In genomic region chr17:26778430-26779100, GRCm38 (mm10) we compare ENCODE assay signal across 26 mouse cellular contexts. TPM values are rescaled to one million over a fixed set of nuclear protein-coding genes. Genes with fewer than 3 reads are reported as not detected.
DNase-seq lines count a peak whose midpoint lies in the region; ATAC-seq and TF ChIP-seq lines count a peak whose summit lies in the region.
"Had no signal": no experiment of that assay in that cellular context is flagged by ENCODE, and none has a peak within 500 bp of the region (broad histone marks: within the 10 kb centered on the region; RNA-seq: fewer than 3 reads in every experiment).

No protein-coding gene starts in this region.

- no peak overlapping the region for H3K4me3 ChIP-seq in stomach, postnatal 0 days (ENCODE audit: low read depth, low read length)
- H3K4me3 ChIP-seq: forebrain, embryonic 13.5 days; heart, embryonic 13.5 days; left cerebral cortex, adult 2 months; limb, embryonic 15.5 days; liver, embryonic 13.5 days; neural tube, embryonic 15.5 days had no signal

- H3K4me1 ChIP-seq in stomach, postnatal 0 days (replicated peaks; ENCODE audit: control insufficient read depth, insufficient read depth): no peaks in the 10 kb centered on the region

- no peaks in the 10 kb centered on the region for H3K9me3 ChIP-seq in stomach, postnatal 0 days (ENCODE audit: control insufficient read depth, low read length)
- H3K9me3 ChIP-seq: forebrain, embryonic 13.5 days; heart, embryonic 13.5 days; limb, embryonic 15.5 days; liver, embryonic 13.5 days; neural tube, embryonic 15.5 days had no signal

- no peak overlapping the region for H3K27ac ChIP-seq in stomach, postnatal 0 days (replicated peaks)
- H3K27ac ChIP-seq: forebrain, embryonic 13.5 days; heart, embryonic 13.5 days; hindbrain, embryonic 14.5 days; left cerebral cortex, adult 2 months; limb, embryonic 15.5 days; liver, embryonic 13.5 days; neural tube, embryonic 15.5 days had no signal

- DNase-seq in gastrocnemius, postnatal 25 days: peak; percentile 16
- DNase-seq in gastrocnemius, postnatal 36 days: no peak
- DNase-seq in left cerebral cortex, postnatal 14 days (ENCODE audit: low spot score in 2 of 2): peak; percentile 21 to 34
- DNase-seq in left cerebral cortex, adult 18-20 months (ENCODE audit: low spot score in 2 of 2): no peak
- DNase-seq in adipocyte (ENCODE audit: low spot score): peak; percentile 68
- peak; percentile 5 for DNase-seq in stomach, postnatal 0 days (ENCODE audit: low spot score)
- DNase-seq in neural tube, embryonic 10.5 days (ENCODE audit: extremely low spot score, low spot score): no peak
- DNase-seq: adrenal gland, postnatal 14 days; cerebellum, adult 11 months; cerebellum, adult 9-11 months; heart, postnatal 10 days; kidney, adult 9 months; kidney, postnatal 10 days; liver, embryonic 13.5 days; lung, adult 18-20 months; lung, postnatal 14 days; midbrain, embryonic 14.5 days; right cerebral cortex, postnatal 25 days; spleen, adult 18-20 months; thymus, postnatal 4 days had no signal

- no peaks in the 10 kb centered on the region for H3K27me3 ChIP-seq in stomach, postnatal 0 days (ENCODE audit: control insufficient read depth, insufficient read depth, low read length)
- H3K27me3 ChIP-seq: forebrain, embryonic 13.5 days; heart, embryonic 13.5 days; limb, embryonic 15.5 days; liver, embryonic 13.5 days; neural tube, embryonic 15.5 days had no signal

- intact Hi-C loops in gastrocnemius, postnatal 36 days (cut with DNase I): loop anchor here (10.0 kb wide), 1 partner anchor 114 kb away; the partner anchor contains the start of gene Atp6v0e
- intact Hi-C loops in left cerebral cortex, postnatal 14 days (cut with DNase I): no loop called here

- H3K4me2 ChIP-seq in stomach, postnatal 0 days (replicated peaks; ENCODE audit: low read depth): no peak overlapping the region
- H3K4me2 ChIP-seq: forebrain, embryonic 13.5 days; heart, embryonic 13.5 days; hindbrain, embryonic 14.5 days; limb, embryonic 15.5 days; liver, embryonic 13.5 days; neural tube, embryonic 15.5 days had no signal

- no peak for ATAC-seq in stomach, postnatal 0 days (ENCODE audit: low FRiP score, low TSS enrichment)
- ATAC-seq: forebrain, embryonic 13.5 days had no signal

- 81% methylated on average over 3 of the region's 3 CpGs for WGBS in stomach, postnatal 0 days

- TF ChIP-seq CTCF in stomach, postnatal 0 days (IDR thresholded peaks at IDR 0.05; ENCODE audit: low read depth): no peak

- no peak overlapping the region for H3K9ac ChIP-seq in stomach, postnatal 0 days (ENCODE audit: low read length)
- H3K9ac ChIP-seq: forebrain, embryonic 13.5 days; heart, embryonic 13.5 days; hindbrain, embryonic 14.5 days; limb, embryonic 15.5 days; liver, embryonic 13.5 days; neural tube, embryonic 15.5 days had no signal

- no peaks in the 10 kb centered on the region for H3K36me3 ChIP-seq in stomach, postnatal 0 days (ENCODE audit: control insufficient read depth, insufficient read depth, low read length)

- no peak for TF ChIP-seq EP300 in stomach, postnatal 0 days (optimal IDR thresholded peaks at IDR 0.05)

RNA-seq across cellular contexts. Expression of gene Bnip1, which starts 2.3 kb away (rescaled TPM):
- 10 to 100 TPM; 20.6 to 23.7 TPM for total RNA-seq in gastrocnemius, postnatal 25 days (2021)
- total RNA-seq in gastrocnemius, postnatal 36 days (2021): 10 to 100 TPM; 19.4 to 26.0 TPM
- total RNA-seq in left cerebral cortex, postnatal 14 days (2021): 10 to 100 TPM; 30.4 to 35.1 TPM
- total RNA-seq in left cerebral cortex, adult 18-20 months (2021): 10 to 100 TPM; 31.6 to 31.7 TPM
- polyA plus RNA-seq in stomach, postnatal 0 days (2015; fragmentation: Nextera tagmentation; extraction: Ambion mirVana): 33.3 and 33.9 TPM in 2 replicates

Comparison
In these comparisons a context has a peak if more than half of its experiments do, and no peak if none do; other contexts are left out.
1. DNase-seq: peak in gastrocnemius, postnatal 25 days (single experiment), left cerebral cortex, postnatal 14 days (2 of 2), adipocyte (single experiment) and stomach, postnatal 0 days (single experiment); none in gastrocnemius, postnatal 36 days (0 of 2), left cerebral cortex, adult 18-20 months (0 of 2) and neural tube, embryonic 10.5 days (single experiment).